Mouse (Mus musculus): Measurements from ENCODE around the gene Mrpl28. TPM values are rescaled to one million over a fixed set of nuclear protein-coding genes. Genes with fewer than 3 reads are reported as not detected.
A peak's percentile ranks its signal among the peaks of the same experiment; 100 is the strongest.

Gene Mrpl28
- polyA plus RNA-seq, 1 experiment from 2014 or later = 118 TPM

DNA sequence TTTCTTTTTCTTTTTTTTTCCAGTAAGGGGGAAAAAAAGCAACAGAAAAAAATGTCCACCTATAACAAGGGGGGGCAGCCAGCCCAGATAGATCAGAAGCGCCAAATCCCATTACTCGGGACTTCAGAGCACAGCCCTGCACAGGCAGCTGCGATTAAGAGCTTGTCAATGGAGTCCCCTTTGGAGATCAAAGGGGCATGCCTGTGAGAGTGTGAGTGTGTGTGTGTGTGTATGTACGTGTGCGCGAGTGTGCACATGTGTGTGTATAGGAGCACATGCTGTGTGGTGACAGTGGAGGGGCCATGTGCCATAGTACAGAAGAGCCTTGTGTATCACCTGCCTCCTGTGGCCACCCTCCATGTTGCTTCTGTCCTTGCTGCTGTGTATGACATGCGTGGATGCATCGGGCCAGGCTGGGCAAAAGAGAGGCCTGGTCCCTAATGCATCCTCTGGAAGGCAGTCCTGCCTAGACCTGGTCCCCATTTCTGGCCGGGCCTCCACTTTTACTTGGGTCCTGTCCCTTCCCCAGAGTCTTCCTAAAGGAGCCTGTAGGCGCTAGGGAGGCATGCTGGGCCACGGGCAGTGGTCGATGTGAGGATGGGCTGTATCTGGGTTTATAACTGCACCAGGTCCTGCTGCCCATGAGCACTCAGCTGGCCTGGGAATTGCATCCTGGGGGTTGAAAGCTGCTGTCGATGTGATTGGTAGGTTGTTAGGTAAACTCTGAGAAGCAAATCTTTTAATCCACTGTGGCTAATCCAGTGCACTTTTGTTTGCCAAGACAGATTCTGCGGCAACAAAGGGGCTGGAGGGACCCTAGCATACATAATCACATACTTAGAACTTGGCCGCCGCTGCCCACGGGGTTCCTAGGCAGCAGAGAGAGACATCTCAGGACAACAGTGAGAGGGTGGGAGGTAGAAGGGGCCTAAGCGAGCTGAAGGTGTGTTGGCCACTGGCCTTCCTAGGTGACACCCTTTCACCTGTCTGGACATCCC lies 8.9 kb downstream of the Mrpl28 start:
- POLR2A ChIA-PET = no interaction called here
- H3K27me3 ChIP-seq = no peaks in the 10 kb centered on the region
- ATAC-seq (no peak), DNase-seq (ENCODE audit: low read depth, low spot score) (no peak)
- TF ChIP-seq CTCF (IDR thresholded peaks at IDR 0.05) = no peak
- in situ Hi-C loops (cut with MboI; ENCODE audit: low pct_unique_long_range_greater_than_20kb) = no loop called here
- CTCF ChIA-PET = no interaction called here

DNA sequence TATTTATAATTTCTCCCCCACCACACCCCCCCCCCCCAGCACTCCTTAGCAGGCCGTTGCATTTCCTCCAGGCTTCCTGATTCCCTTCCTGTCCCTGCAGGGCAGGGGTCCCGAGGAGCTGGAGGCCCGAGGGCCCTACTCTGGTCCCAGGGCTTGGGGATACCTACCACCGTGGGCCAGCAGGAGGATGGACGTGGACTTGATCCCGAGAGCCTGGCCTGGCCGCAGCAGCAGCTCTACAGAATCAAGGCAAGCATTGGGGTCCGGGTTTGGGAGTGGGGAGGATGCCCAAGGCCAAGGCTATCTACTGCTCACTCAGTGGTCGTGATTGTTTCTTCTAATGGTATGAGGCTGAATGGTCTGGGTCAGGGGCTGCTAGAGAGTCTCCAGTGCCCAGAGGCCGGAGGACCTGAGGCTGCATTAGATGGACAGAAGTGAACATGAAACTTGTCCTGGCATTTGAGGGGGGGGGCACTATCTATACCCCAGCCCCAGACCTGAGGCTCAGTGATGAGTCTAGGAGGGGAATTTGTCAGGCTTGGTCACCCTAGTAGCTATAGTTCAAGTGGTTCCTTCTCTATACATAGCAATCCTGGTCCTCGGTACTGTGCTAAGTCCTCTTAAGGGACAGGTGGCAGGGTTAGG lies 13.9 kb downstream of the Mrpl28 start:
- no peak for ATAC-seq
- H3K27me3 ChIP-seq = no peaks in the 10 kb centered on the region
- in situ Hi-C loops (cut with MboI; ENCODE audit: low pct_unique_long_range_greater_than_20kb) = no loop called here
- no peak for TF ChIP-seq CTCF (IDR thresholded peaks at IDR 0.05)
- ChIA-PET POLR2A (interaction anchor here (0.8 to 1.0 kb wide), 2 partner anchors 14 to 41 kb away, joined by 3 to 5 read pairs; partner anchors contain the start of gene Mrpl28), CTCF (no interaction called here)
- DNase-seq (ENCODE audit: low read depth, low spot score) = no peak

DNA sequence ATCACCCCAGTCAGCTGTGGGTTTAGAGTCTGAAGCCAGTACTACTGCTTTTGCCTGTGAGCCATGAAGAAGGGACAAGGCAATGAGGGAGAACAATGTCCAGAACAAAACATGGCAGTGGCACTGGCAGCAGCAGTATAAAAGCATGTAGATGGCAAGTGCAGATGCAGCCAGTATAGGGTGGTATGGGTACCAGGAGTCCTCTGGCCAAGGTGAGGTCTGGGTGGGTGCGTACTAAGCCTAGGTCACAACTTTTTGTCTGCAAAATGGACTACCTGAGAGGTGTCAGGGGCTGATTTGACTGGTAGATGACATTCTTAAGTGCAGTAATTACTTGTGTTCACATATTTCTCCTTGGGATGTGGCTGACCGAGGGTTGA lies 14.4 kb downstream of the Mrpl28 start:
- ATAC-seq = no peak
- in situ Hi-C loops (cut with MboI; ENCODE audit: low pct_unique_long_range_greater_than_20kb) = no loop called here
- no peak for TF ChIP-seq CTCF (IDR thresholded peaks at IDR 0.05)
- DNase-seq (ENCODE audit: low read depth, low spot score) = no peak
- ChIA-PET POLR2A (interaction anchor here (0.8 to 1.3 kb wide), 3 partner anchors 14 to 316 kb away, joined by 3 to 5 read pairs (median 3); partner anchors contain the start of gene Mrpl28), CTCF (no interaction called here)
- no peaks in the 10 kb centered on the region for H3K27me3 ChIP-seq

DNA sequence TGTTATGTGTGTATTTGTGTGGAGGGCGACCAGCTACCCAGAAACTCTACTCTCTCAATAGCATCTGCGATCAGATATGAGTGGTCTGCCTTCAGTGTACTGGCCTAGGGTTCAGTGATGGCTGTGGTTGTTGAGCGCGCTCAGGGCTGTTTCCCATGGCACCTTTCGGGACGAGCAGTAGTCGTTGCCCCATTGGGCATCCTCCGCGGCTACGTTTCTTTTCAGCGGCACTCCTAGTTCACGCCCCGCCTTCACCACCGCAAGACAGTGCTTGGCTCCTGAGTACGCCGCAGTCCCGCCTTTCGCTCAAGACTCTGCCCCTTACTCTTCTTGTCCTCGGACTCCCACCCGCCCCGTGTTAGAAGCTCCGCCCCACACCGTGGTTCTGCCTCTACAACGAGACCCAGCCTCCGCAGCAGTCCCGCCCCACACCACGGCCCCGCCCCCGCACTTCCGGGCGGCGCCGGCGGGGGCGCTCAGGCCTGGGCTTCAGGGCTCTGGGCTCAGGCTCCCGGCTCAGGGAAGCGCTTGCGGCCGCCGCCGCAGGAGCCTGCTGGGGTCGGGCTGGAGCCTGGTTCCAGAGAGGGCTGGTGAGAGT lies 15.0 kb downstream of the Mrpl28 start, which contains the start of gene Axin1:
Gene Axin1, plus strand, starts transcription at position 450 of the 598 bp plus-strand sequence.
- H3K27me3 ChIP-seq = no peaks in the 10 kb centered on the region
- ATAC-seq (peak; percentile 89), DNase-seq (ENCODE audit: low read depth, low spot score) (peak; percentile 73)
- POLR2A ChIA-PET = interaction anchor here (1.0 to 1.3 kb wide), 2 partner anchors 40 to 315 kb away, joined by 3 read pairs; no protein-coding TSS in a partner anchor
- in situ Hi-C loops (cut with MboI; ENCODE audit: low pct_unique_long_range_greater_than_20kb) = no loop called here
- peak; percentile 97 for TF ChIP-seq CTCF (IDR thresholded peaks at IDR 0.05)
- CTCF ChIA-PET = no interaction called here

DNA sequence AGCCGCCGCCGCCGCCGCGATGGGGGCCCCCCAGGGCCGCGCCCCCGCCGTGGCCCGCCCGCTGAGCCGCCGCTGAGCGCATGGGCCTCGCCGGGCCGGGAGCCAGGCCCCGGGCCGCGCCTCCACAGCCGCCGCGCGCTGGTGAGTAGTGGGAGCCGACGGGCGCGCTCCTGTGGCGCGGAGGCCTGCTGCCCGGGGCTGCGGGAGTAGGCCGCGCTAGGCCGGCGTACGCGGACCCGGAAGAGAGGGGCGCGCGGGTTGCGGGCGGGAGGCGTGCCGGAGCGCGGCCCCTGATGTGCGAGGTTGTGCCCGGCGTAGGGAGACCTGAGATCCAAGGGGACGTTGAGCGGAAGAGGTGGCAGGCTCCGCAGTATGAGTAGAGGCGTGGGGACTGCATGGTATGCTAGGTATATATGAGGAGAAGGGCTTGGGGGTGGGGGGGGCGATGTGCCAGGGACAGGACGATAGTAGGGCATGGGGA lies 15.6 kb downstream of the Mrpl28 start:
- H3K27me3 ChIP-seq = no peaks in the 10 kb centered on the region
- DNase-seq (ENCODE audit: low read depth, low spot score) (no peak), ATAC-seq (peak; percentile 44)
- in situ Hi-C loops (cut with MboI; ENCODE audit: low pct_unique_long_range_greater_than_20kb) = no loop called here
- TF ChIP-seq CTCF (IDR thresholded peaks at IDR 0.05) = no peak
- CTCF ChIA-PET = no interaction called here
- POLR2A ChIA-PET = interaction anchor here (1.3 kb wide), 1 partner anchor 315 kb away, joined by 3 read pairs; no protein-coding TSS in a partner anchor

DNA sequence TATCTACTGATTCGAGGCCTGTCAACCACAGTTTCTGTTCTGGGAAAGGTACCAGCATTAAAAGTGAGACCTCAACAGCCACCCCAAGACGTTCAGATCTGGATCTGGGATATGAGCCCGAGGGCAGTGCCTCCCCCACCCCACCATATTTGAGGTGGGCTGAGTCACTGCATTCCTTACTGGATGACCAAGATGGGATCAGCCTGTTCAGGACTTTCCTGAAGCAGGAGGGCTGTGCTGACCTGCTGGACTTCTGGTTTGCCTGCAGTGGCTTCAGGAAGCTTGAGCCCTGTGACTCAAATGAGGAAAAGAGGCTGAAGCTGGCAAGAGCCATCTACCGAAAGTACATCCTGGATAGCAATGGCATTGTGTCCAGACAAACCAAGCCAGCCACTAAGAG lies 19.5 kb downstream of the Mrpl28 start:
- no peaks in the 10 kb centered on the region for H3K27me3 ChIP-seq
- TF ChIP-seq CTCF (IDR thresholded peaks at IDR 0.05) = no peak
- in situ Hi-C loops (cut with MboI; ENCODE audit: low pct_unique_long_range_greater_than_20kb) = no loop called here
- ChIA-PET POLR2A (no interaction called here), CTCF (interaction anchor here (1.9 kb wide), 1 partner anchor 11 kb away, joined by 4 read pairs; no protein-coding TSS in a partner anchor)
- ATAC-seq (peak; percentile 23), DNase-seq (ENCODE audit: low read depth, low spot score) (no peak)

DNA sequence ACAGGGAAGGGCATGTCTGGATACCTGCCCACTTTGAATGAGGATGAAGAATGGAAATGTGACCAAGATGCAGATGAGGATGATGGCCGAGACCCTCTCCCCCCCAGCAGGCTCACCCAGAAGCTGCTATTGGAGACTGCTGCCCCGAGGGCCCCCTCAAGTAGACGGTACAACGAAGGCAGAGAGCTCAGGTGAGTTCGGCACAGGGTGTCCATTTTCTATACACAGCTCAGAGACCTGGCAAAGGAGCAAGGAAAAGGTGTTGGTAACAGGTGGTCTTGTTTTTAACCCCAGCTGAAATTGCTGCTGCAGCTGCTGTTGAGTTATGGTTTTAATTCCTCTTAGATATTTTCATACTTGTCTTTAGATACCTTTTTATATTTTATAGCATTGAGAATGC lies 20.1 kb downstream of the Mrpl28 start:
- DNase-seq (ENCODE audit: low read depth, low spot score) = no peak
- no peak for TF ChIP-seq CTCF (IDR thresholded peaks at IDR 0.05)
- no peaks in the 10 kb centered on the region for H3K27me3 ChIP-seq
- in situ Hi-C loops (cut with MboI; ENCODE audit: low pct_unique_long_range_greater_than_20kb) = no loop called here
- POLR2A ChIA-PET = no interaction called here
- CTCF ChIA-PET = interaction anchor here (1.9 kb wide), 1 partner anchor 11 kb away, joined by 4 read pairs; no protein-coding TSS in a partner anchor
- ATAC-seq = no peak

DNA sequence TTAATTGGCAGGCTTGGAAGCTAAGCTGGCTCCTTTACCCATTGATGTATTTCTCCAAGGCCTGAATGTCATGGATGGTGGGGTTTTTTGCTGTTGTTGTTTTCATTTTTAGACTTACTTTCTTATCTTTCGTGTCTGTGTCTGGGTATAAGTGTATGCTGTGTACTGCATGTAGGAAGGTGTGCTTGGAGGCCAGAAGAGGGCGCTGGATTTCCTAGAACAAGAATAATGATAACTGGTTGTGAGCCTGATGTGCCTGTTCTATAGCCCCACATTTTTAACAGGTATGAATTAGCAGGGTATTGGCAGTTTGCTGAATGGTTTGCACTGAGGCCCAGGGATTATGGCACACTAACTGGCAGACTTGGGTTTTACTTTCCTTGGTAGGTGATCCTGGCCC lies 25.8 kb downstream of the Mrpl28 start:
- no peaks in the 10 kb centered on the region for H3K27me3 ChIP-seq
- in situ Hi-C loops (cut with MboI; ENCODE audit: low pct_unique_long_range_greater_than_20kb) = no loop called here
- ATAC-seq (no peak), DNase-seq (ENCODE audit: low read depth, low spot score) (no peak)
- ChIA-PET POLR2A (interaction anchor here (0.6 kb wide), 1 partner anchor 10 kb away, joined by 3 read pairs; no protein-coding TSS in a partner anchor), CTCF (no interaction called here)
- TF ChIP-seq CTCF (IDR thresholded peaks at IDR 0.05) = no peak

DNA sequence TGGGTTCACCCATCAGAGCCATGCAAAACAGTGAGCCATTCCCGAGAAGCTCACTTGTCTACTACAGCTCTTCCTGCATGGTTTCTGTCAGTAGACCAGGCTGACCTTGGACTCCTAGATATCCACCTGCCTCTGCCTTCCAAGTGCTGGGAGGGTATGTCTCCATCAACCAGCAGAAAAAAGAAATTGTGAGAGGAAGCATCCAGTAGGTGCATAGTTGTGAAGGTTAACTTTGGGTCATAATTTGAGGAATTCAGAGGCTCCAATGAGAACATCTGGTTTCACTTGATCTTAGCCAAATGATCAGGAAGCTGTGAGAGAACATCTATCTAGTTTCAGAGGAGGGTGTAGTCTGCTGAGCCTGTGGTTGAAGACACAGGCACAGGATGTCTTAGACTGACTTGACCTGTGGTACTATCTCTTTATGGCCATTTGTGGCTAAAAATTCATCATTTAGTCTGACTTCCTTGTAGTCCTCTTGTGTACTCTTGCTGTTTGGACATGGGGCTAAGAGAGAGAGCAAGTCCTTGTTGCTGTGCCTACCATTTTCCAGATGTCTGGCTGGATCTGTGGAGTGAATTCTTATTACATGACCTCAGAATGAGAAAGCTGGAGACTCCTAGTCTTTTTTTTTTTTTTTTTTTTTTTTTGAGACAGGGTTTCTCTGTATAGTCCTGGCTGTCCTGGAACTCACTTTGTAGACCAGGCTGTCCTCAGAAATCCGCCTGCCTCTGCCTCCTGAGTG lies 28.8 kb downstream of the Mrpl28 start:
- ATAC-seq (no peak), DNase-seq (ENCODE audit: low read depth, low spot score) (no peak)
- TF ChIP-seq CTCF (IDR thresholded peaks at IDR 0.05) = no peak
- ChIA-PET CTCF (no interaction called here), POLR2A (no interaction called here)
- H3K27me3 ChIP-seq = no peaks in the 10 kb centered on the region
- in situ Hi-C loops (cut with MboI; ENCODE audit: low pct_unique_long_range_greater_than_20kb) = no loop called here

DNA sequence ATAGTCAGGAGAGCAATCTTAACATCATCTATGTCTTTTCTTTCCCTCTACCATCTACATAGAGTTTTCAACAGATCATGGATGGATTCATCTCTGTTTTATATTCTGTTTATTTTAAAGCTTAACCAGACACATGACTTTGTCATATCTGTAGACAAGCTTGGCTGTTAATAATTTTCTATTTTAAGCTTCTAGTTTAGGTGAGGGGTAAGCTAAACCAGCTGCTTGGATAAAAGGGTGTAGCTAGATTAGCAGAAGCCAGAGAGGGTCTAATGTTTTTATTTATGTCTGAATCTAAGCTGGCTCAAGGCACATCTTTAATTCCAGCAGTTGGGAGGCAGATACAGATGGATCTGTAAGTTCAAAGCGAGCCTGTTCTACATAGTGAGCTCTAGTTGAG lies 39.4 kb downstream of the Mrpl28 start:
- no peaks in the 10 kb centered on the region for H3K27me3 ChIP-seq
- no peak for TF ChIP-seq CTCF (IDR thresholded peaks at IDR 0.05)
- in situ Hi-C loops (cut with MboI; ENCODE audit: low pct_unique_long_range_greater_than_20kb) = no loop called here
- ChIA-PET POLR2A (no interaction called here), CTCF (interaction anchor here (1.4 kb wide), 1 partner anchor 18 kb away, joined by 3 read pairs; no protein-coding TSS in a partner anchor)
- DNase-seq (ENCODE audit: low read depth, low spot score) (no peak), ATAC-seq (no peak)

Measured in Patski (cell line).